Mouse (Mus musculus) G1E (cell line): ENCODE data around the gene Olfr1366.

Experiments used
- CTCF ChIP-seq: IDR thresholded peaks from 2 replicates; pipeline ENCODE4 v1.5.1; 2012; ENCODE audit warnings: low read depth, low read length, inconsistent platforms, mixed read lengths
- GATA1 ChIP-seq: IDR thresholded peaks from 2 replicates; pipeline ENCODE4 v1.6.1; 2012; ENCODE audit warnings: borderline replicate concordance, low read length, inconsistent platforms, mixed read lengths
- GATA2 ChIP-seq: IDR thresholded peaks from 2 replicates; pipeline ENCODE4 v1.6.1; 2012; ENCODE audit warnings: low read depth, low read length, inconsistent platforms, borderline replicate concordance
- POLR2AphosphoS5 ChIP-seq: IDR thresholded peaks from 2 replicates; pipeline ENCODE4 v1.6.1; 2012; ENCODE audit warnings: low read depth, low read length, inconsistent platforms; ENCODE audit not compliant: insufficient replicate concordance

GRCm38 (mm10) chr13:21506221-21506649, 36.4 kb downstream of the Olfr1366 start:
- TF ChIP-seq POLR2AphosphoS5: no peak
- no peak for TF ChIP-seq CTCF
- TF ChIP-seq GATA1: no peak
- TF ChIP-seq GATA2: no peak
